12 mouse cellular contexts compared by ENCODE assay signal in the genomic region with DNA sequence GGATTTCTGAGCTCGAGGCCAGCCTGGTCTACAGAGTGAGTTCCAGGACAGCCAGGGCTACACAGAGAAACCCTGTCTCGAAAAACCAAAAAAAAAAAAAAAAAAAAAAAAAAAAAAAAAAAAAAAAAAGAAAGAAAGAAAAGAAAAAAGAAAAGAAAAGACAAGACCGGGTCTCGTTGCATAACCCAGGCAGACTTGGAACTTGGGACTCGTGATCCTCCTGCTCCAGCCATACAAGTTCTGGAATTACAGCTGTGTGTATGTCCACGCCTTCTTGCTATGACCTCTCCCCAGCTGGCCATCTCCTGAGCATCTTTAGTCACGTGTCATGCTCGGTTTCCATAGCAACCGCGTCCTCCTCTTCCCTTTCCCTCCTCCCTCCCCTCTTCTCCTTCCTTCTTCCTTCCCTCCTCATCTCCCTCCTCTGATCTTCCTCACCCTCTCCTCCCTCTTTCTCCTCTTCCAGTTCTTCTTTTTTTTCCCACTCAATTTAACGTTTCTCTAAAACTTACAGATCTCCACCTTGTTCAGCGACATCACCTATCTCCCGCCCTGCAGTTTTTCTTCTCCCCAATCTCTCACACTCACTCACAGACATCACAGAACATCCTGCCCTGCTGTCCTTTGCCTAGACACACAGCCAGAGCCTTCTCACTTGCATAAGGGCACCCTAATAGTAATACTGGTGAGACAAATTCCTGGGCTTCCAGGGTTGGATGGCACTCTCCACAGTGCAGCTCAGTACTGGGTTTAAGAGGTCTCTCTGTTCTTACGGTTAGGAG. TPM values are rescaled to one million over a fixed set of nuclear protein-coding genes. Genes with fewer than 3 reads are reported as not detected.
DNase-seq lines count a peak whose midpoint lies in the region; ATAC-seq lines count a peak whose summit lies in the region.
"Had no signal": no experiment of that assay in that cellular context is flagged by ENCODE, and none has a peak within 500 bp of the region (broad histone marks: within the 10 kb centered on the region; RNA-seq: fewer than 3 reads in every experiment).

No protein-coding gene starts in this region.

- H3K4me1 ChIP-seq in forebrain, embryonic 14.5 days (ENCODE audit: control insufficient read depth, insufficient read depth, low read length), result no peaks in the 10 kb centered on the region
- H3K4me1 ChIP-seq in forebrain, embryonic 13.5 days, result no peaks in the 10 kb centered on the region
- no peaks in the 10 kb centered on the region for H3K4me1 ChIP-seq in neural tube, embryonic 11.5 days (ENCODE audit: control insufficient read depth, insufficient read depth, low read length)
- 0 out of 2 replicates have a peak, but pooled peaks cover 2% of the 10 kb centered on the region for H3K4me1 ChIP-seq in neural tube, embryonic 15.5 days
- H3K4me1 ChIP-seq in embryonic facial prominence, embryonic 10.5 days, result peaks cover 9% of the 10 kb centered on the region
- peaks cover 2% of the 10 kb centered on the region for H3K4me1 ChIP-seq in forebrain, embryonic 12.5 days

- ATAC-seq in forebrain, embryonic 14.5 days, result no peak
- ATAC-seq in forebrain, embryonic 13.5 days, result no peak
- ATAC-seq in neural tube, embryonic 11.5 days (ENCODE audit: insufficient read depth, low FRiP score, low TSS enrichment), result no peak
- no peak for ATAC-seq in neural tube, embryonic 15.5 days (ENCODE audit: low FRiP score)
- ATAC-seq in forebrain, embryonic 12.5 days (ENCODE audit: low FRiP score), result no peak; the same call in 1 of the 2 replicates

- no peak overlapping the region for H3K4me3 ChIP-seq in forebrain, embryonic 14.5 days (ENCODE audit: low read depth, low read length)
- H3K4me3 ChIP-seq in forebrain, embryonic 13.5 days, result no peak overlapping the region
- no peak overlapping the region for H3K4me3 ChIP-seq in neural tube, embryonic 11.5 days (ENCODE audit: low read depth, low read length)
- H3K4me3 ChIP-seq in neural tube, embryonic 15.5 days (replicated peaks), result no peak overlapping the region
- H3K4me3 ChIP-seq in embryonic facial prominence, embryonic 10.5 days, result no peak overlapping the region
- H3K4me3 ChIP-seq in forebrain, embryonic 12.5 days (replicated peaks), result no peak overlapping the region

- intact Hi-C loops in heart, postnatal 14 days (cut with DNase I), result no loop called here

- no peak overlapping the region for H3K4me2 ChIP-seq in forebrain, embryonic 14.5 days (ENCODE audit: low read length)
- no peak overlapping the region for H3K4me2 ChIP-seq in forebrain, embryonic 13.5 days
- H3K4me2 ChIP-seq in neural tube, embryonic 11.5 days (ENCODE audit: low read depth), result no peak overlapping the region
- H3K4me2 ChIP-seq in neural tube, embryonic 15.5 days, result no peak overlapping the region
- no peak overlapping the region for H3K4me2 ChIP-seq in forebrain, embryonic 12.5 days

- no peak overlapping the region for H3K27ac ChIP-seq in forebrain, embryonic 14.5 days (ENCODE audit: low read depth, low read length)
- no peak overlapping the region for H3K27ac ChIP-seq in forebrain, embryonic 13.5 days
- H3K27ac ChIP-seq in neural tube, embryonic 11.5 days (ENCODE audit: low read depth, low read length), result no peak overlapping the region
- no peak overlapping the region; the same call in 1 of the 2 replicates for H3K27ac ChIP-seq in neural tube, embryonic 15.5 days (replicated peaks)
- no peak overlapping the region for H3K27ac ChIP-seq in embryonic facial prominence, embryonic 10.5 days (replicated peaks)
- no peak overlapping the region for H3K27ac ChIP-seq in forebrain, embryonic 12.5 days
- H3K27ac ChIP-seq: liver, embryonic 14.5 days had no signal

- DNase-seq in forebrain, embryonic 14.5 days (ENCODE audit: low spot score), result peak; percentile 33
- peak; percentile 24 for DNase-seq in neural tube, embryonic 11.5 days (ENCODE audit: low spot score)
- DNase-seq in embryonic facial prominence, embryonic 10.5 days (ENCODE audit: low spot score), result peak; percentile 50
- no peak for DNase-seq in heart, postnatal 14 days
- no peak for DNase-seq in right cerebral cortex, postnatal 25 days
- DNase-seq: cerebellum, adult 2 months; kidney, postnatal 36 days had no signal

- H3K36me3 ChIP-seq in forebrain, embryonic 14.5 days (ENCODE audit: control insufficient read depth, insufficient read depth, low read length), result no peaks in the 10 kb centered on the region
- no peaks in the 10 kb centered on the region for H3K36me3 ChIP-seq in forebrain, embryonic 13.5 days (ENCODE audit: poor library complexity, severe bottlenecking)
- no peaks in the 10 kb centered on the region for H3K36me3 ChIP-seq in neural tube, embryonic 11.5 days (ENCODE audit: control insufficient read depth, insufficient read depth, low read length)
- H3K36me3 ChIP-seq in neural tube, embryonic 15.5 days, result no peaks in the 10 kb centered on the region
- H3K36me3 ChIP-seq in embryonic facial prominence, embryonic 10.5 days (replicated peaks), result no peaks in the 10 kb centered on the region
- H3K36me3 ChIP-seq in forebrain, embryonic 12.5 days (replicated peaks), result no peaks in the 10 kb centered on the region

- WGBS in forebrain, embryonic 14.5 days, result 55% methylated on average over 13 of the region's 14 CpGs
- 48% methylated on average over 14 of the region's 14 CpGs for WGBS in forebrain, embryonic 13.5 days
- WGBS in neural tube, embryonic 11.5 days, result 56% methylated on average over 13 of the region's 14 CpGs
- 55% methylated on average over 14 of the region's 14 CpGs for WGBS in neural tube, embryonic 15.5 days
- 57% methylated on average over 14 of the region's 14 CpGs for WGBS in embryonic facial prominence, embryonic 10.5 days
- WGBS in forebrain, embryonic 12.5 days, result 55% methylated on average over 14 of the region's 14 CpGs

- H3K9ac ChIP-seq in forebrain, embryonic 14.5 days (ENCODE audit: low read length), result no peak overlapping the region
- no peak overlapping the region for H3K9ac ChIP-seq in forebrain, embryonic 13.5 days
- H3K9ac ChIP-seq in neural tube, embryonic 11.5 days (ENCODE audit: low read length), result no peak overlapping the region
- no peak overlapping the region for H3K9ac ChIP-seq in neural tube, embryonic 15.5 days (replicated peaks)
- H3K9ac ChIP-seq in forebrain, embryonic 12.5 days, result no peak overlapping the region
- H3K9ac ChIP-seq: liver, embryonic 14.5 days had no signal

- H3K27me3 ChIP-seq in forebrain, embryonic 14.5 days (replicated peaks; ENCODE audit: control insufficient read depth, insufficient read depth, low read length), result no peaks in the 10 kb centered on the region
- no peaks in the 10 kb centered on the region; the same call in 1 of the 2 replicates for H3K27me3 ChIP-seq in forebrain, embryonic 13.5 days
- H3K27me3 ChIP-seq in neural tube, embryonic 11.5 days (ENCODE audit: control insufficient read depth, insufficient read depth, low read length), result no peaks in the 10 kb centered on the region
- H3K27me3 ChIP-seq in neural tube, embryonic 15.5 days (replicated peaks), result no peaks in the 10 kb centered on the region; the same call in 1 of the 2 replicates
- H3K27me3 ChIP-seq in embryonic facial prominence, embryonic 10.5 days (replicated peaks; ENCODE audit: low read depth, poor library complexity, severe bottlenecking), result no peaks in the 10 kb centered on the region
- H3K27me3 ChIP-seq in forebrain, embryonic 12.5 days, result no peaks in the 10 kb centered on the region

- H3K9me3 ChIP-seq in forebrain, embryonic 14.5 days (replicated peaks; ENCODE audit: control insufficient read depth, low read length), result no peaks in the 10 kb centered on the region
- H3K9me3 ChIP-seq in forebrain, embryonic 13.5 days (replicated peaks), result no peaks in the 10 kb centered on the region
- H3K9me3 ChIP-seq in neural tube, embryonic 11.5 days (ENCODE audit: control insufficient read depth, low read length), result no peaks in the 10 kb centered on the region
- H3K9me3 ChIP-seq in neural tube, embryonic 15.5 days (replicated peaks), result no peaks in the 10 kb centered on the region
- no peaks in the 10 kb centered on the region for H3K9me3 ChIP-seq in embryonic facial prominence, embryonic 10.5 days
- no peaks in the 10 kb centered on the region for H3K9me3 ChIP-seq in forebrain, embryonic 12.5 days

RNA-seq across cellular contexts. Expression of a gene that starts 12.8 kb away (rescaled TPM):
- 0.11 TPM in 1 of 2 replicates, not detected in the other for polyA plus RNA-seq in forebrain, embryonic 14.5 days (2014; fragmentation: Nextera tagmentation; extraction: Ambion mirVana)
- polyA plus RNA-seq in forebrain, embryonic 13.5 days (2015; fragmentation: Nextera tagmentation; extraction: Ambion mirVana), result 0.13 and 0.16 TPM in 2 replicates
- polyA plus RNA-seq in neural tube, embryonic 11.5 days (2014; fragmentation: Nextera tagmentation; extraction: Ambion mirVana), result 0.20 and 0.39 TPM in 2 replicates
- 0.44 and 2.8 TPM in 2 replicates for polyA plus RNA-seq in neural tube, embryonic 15.5 days (2015; fragmentation: Nextera tagmentation; extraction: Ambion mirVana)
- 0.38 and 0.69 TPM in 2 replicates for polyA plus RNA-seq in embryonic facial prominence, embryonic 10.5 days (2016; fragmentation: Nextera tagmentation; extraction: Ambion mirVana)
- total RNA-seq in heart, postnatal 14 days (2021), result under 1 TPM; 0.29 to 0.45 TPM
- 0.54 TPM in 1 of 2 replicates, not detected in the other for polyA plus RNA-seq in forebrain, embryonic 12.5 days (2016; fragmentation: Nextera tagmentation; extraction: Ambion mirVana)
- total RNA-seq: hematopoietic stem cell, adult 5-6 weeks had no signal

RNA-seq across cellular contexts. Expression of a gene that starts 12.9 kb away (rescaled TPM):
- 447 and 495 TPM in 2 replicates for polyA plus RNA-seq in forebrain, embryonic 14.5 days (2014; fragmentation: Nextera tagmentation; extraction: Ambion mirVana)
- 414 and 420 TPM in 2 replicates for polyA plus RNA-seq in forebrain, embryonic 13.5 days (2015; fragmentation: Nextera tagmentation; extraction: Ambion mirVana)
- polyA plus RNA-seq in neural tube, embryonic 11.5 days (2014; fragmentation: Nextera tagmentation; extraction: Ambion mirVana), result 417 and 424 TPM in 2 replicates
- 384 and 410 TPM in 2 replicates for polyA plus RNA-seq in neural tube, embryonic 15.5 days (2015; fragmentation: Nextera tagmentation; extraction: Ambion mirVana)
- polyA plus RNA-seq in embryonic facial prominence, embryonic 10.5 days (2016; fragmentation: Nextera tagmentation; extraction: Ambion mirVana), result 496 and 508 TPM in 2 replicates
- total RNA-seq in heart, postnatal 14 days (2021), result 100 to 1,000 TPM; 200 to 218 TPM
- polyA plus RNA-seq in forebrain, embryonic 12.5 days (2016; fragmentation: Nextera tagmentation; extraction: Ambion mirVana), result 379 and 381 TPM in 2 replicates

Comparison
In these comparisons a context has a peak if more than half of its experiments do, and no peak if none do; other contexts are left out.
1. DNase-seq: peak in forebrain, embryonic 14.5 days (single experiment), neural tube, embryonic 11.5 days (single experiment) and embryonic facial prominence, embryonic 10.5 days (single experiment); none in heart, postnatal 14 days (0 of 2) and right cerebral cortex, postnatal 25 days (single experiment).